Mouse (Mus musculus) embryo, embryonic 10 days (tissue): ENCODE measurements around the gene Gm37240.

Experiments
- DNase-seq: peaks from one replicate; pipeline ENCODE4 v3.0.0-alpha.2; 2015; ENCODE audit warnings: low spot score

Gene Gm37240

GRCm38 (mm10) chr3:85024817-85025705 is 862.3 kb downstream of the Gm37240 start:
- no peak for DNase-seq

GRCm38 (mm10) chr3:85024237-85024636 is 863.1 kb downstream of the Gm37240 start:
- no peak for DNase-seq

- DNase-seq, result no peak
Measured at GRCm38 (mm10) chr3:85022800-85023199, 864.5 kb downstream of the Gm37240 start.

- no peak for DNase-seq
Measured at GRCm38 (mm10) chr3:85021816-85022215, 865.5 kb downstream of the Gm37240 start.

- DNase-seq, result no peak
Measured at GRCm38 (mm10) chr3:85020137-85020536, 867.2 kb downstream of the Gm37240 start.

- DNase-seq, result peak; percentile 5
Measured at GRCm38 (mm10) chr3:85015667-85016066, 871.7 kb downstream of the Gm37240 start.

- no peak for DNase-seq
Measured at GRCm38 (mm10) chr3:85012889-85013288, 874.4 kb downstream of the Gm37240 start.

GRCm38 (mm10) chr3:85005257-85005656 is 882.1 kb downstream of the Gm37240 start:
- no peak for DNase-seq

GRCm38 (mm10) chr3:84988880-84989279 is 898.4 kb downstream of the Gm37240 start:
- no peak for DNase-seq

- DNase-seq, result no peak
Measured at GRCm38 (mm10) chr3:84985121-84985625, 902.1 kb downstream of the Gm37240 start.

- no peak for DNase-seq
Measured at GRCm38 (mm10) chr3:84982688-84983087, 904.6 kb downstream of the Gm37240 start.

- DNase-seq, result no peak
Measured at GRCm38 (mm10) chr3:84980158-84980557, 907.2 kb downstream of the Gm37240 start.

GRCm38 (mm10) chr3:84978676-84979075 is 908.6 kb downstream of the Gm37240 start:
- no peak for DNase-seq

GRCm38 (mm10) chr3:84974193-84974592 is 913.1 kb downstream of the Gm37240 start:
- no peak for DNase-seq

GRCm38 (mm10) chr3:84972881-84973280 is 914.4 kb downstream of the Gm37240 start:
- DNase-seq, result no peak

GRCm38 (mm10) chr3:84971561-84971960 is 915.8 kb downstream of the Gm37240 start:
- DNase-seq, result no peak

GRCm38 (mm10) chr3:84967364-84967763 is 920.0 kb downstream of the Gm37240 start:
- no peak for DNase-seq

GRCm38 (mm10) chr3:84965156-84965555 is 922.2 kb downstream of the Gm37240 start:
- DNase-seq, result no peak

- DNase-seq, result no peak
Measured at GRCm38 (mm10) chr3:84955857-84956256, 931.5 kb downstream of the Gm37240 start.

GRCm38 (mm10) chr3:84955011-84955775 is 932.1 kb downstream of the Gm37240 start:
- no peak for DNase-seq

GRCm38 (mm10) chr3:84952585-84953187 is 934.6 kb downstream of the Gm37240 start:
- no peak for DNase-seq

- peak; percentile 94 for DNase-seq
Measured at GRCm38 (mm10) chr3:84952135-84952534, 935.2 kb downstream of the Gm37240 start.
